Mouse (Mus musculus): ENCODE results near the gene Fam50b.

Fam50b gene

DNA sequence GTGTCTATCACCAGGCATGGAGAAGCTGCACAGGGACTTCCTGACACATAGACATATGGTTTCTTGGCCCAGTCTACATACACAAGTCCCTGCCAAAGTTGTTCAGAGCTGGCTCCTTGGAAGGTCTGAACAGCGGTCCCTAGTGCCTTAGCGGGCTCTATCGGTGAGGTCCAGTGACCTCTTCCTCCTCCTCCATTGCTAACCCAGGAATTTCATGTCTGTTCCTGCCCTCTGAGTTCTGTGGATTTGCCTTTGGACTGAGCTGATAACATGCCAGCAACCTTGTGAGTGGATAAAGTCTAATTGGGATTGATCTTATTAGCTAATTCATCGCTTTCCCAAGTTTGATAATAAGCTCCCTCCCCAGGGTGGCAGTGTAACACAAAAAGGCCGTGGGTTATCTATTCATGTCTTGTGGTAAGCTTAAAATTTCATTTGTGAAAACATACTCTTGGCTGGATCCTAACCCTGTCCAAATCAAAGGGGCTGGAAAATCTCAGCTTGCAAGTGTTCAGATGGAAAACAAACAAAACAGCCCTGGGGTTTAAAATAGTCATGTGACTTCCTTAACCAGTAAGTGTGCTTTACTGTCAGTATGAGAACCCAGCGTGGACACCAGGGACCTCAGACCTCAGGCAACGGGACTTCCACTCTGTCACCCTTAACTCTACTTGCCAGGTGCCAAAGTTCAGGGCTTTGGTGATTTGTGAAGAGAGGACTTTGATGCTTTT is 3.5 kb downstream of the Fam50b start:
- DNase-seq (ENCODE audit: low read depth in 1 of 2, low spot score in 2 of 2): no peak

DNA sequence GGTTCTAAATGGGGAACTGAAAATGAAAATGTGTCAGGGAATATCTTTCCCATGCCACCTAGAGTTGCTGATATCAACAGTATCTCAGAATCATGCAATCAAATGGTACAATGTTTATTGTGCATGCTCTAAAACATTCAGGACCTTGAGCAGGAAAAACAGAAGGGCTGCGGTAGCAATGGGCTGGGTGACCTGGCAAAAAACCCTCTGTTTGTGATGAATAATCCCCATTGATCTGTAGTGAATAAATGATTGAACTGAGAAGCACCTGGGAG is 4.0 kb downstream of the Fam50b start:
- no peak for DNase-seq (ENCODE audit: low read depth in 1 of 2, low spot score in 2 of 2)

DNA sequence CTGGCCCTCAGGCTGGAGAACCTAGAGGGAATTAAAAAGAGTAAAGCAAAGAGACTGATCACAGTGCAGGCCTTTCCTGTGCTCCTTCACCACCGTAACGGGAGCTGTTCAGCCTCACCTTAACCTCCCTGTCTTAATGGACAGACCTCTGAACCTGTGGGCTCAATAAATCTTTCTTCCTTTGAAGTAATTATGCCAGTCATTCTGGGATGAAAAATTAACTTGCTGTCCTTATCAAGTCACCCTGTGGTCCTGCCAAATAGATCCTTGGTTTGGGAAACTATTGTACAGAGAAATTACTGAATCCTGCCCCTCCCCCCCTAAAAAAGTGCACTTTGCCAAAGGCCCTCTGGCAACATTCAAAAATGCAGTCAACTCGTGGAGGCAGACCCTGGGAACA is 4.4 kb downstream of the Fam50b start:
- DNase-seq (ENCODE audit: low read depth in 1 of 2, low spot score in 2 of 2): no peak

DNA sequence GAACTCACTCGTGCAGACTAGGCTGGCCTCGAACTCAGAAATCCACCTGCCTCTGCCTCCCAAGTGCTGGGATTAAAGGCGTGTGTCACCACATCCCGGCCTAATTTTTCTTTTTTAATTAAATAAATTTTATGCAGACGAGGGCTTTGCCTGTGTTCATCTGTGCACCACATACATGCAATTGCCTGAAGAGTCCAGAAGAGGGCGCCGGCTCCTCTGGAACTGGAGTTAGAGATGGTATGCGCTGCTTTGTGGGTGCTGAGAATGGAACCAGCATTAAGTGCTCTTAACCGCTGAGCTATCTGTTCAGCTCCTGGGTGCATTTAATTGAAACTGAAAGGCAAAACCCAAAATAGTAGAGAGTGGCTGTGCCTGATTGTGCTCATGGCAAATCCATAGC is 6.6 kb downstream of the Fam50b start:
- no peak for DNase-seq (ENCODE audit: low read depth in 1 of 2, low spot score in 2 of 2)

DNA sequence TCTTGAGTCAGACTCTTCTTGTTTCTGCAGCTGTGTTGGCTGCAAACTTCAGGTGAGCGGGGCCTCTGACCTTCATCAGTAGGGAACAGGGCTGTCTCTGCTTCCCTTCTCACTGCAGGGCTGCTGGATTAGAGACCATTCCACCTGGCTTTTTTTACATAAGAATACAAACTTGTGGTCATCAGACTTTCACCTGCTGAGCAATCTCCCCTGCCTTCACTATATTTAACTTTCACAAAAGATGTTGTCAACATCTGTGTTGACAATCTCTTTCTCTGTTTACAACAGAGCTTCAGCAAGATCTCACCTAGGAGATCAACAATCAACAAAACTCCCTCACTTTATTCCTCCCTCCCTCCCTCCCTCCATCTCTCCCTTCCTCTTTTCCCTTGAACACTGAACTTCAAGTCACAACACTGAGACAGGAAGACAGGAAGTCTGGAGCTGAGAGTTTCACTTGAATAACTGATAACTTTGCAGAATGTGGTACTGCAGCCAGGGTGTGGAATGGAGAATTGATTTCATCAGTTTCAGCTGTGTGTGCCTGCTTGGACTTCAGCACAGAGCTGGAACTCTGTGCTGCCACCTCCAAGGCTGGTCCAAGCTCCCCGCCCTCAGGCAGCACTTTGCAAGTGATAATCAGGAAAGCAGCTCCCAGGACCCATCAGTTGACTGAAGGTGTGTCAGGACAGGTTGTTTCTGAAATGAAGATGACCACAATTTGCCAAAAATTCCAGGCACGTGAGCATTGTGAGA is 7.3 kb downstream of the Fam50b start:
- no peak for DNase-seq (ENCODE audit: low read depth in 1 of 2, low spot score in 2 of 2)

DNA sequence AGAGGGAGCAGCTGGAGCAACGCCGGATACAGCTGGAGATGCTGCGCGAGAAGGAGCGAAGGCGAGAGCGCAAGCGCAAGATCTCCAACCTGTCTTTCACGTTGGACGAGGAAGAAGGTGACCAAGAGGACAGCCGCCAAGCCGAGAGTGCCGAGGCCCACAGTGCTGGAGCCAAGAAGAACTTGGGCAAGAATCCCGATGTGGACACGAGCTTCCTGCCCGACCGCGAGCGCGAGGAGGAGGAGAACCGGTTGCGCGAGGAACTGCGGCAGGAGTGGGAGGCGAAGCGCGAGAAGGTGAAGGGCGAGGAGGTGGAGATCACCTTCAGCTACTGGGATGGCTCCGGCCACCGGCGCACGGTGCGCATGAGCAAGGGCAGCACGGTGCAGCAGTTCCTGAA is 12.2 kb downstream of the Fam50b start:
- no peak for DNase-seq (ENCODE audit: low read depth in 1 of 2, low spot score in 2 of 2)

DNA sequence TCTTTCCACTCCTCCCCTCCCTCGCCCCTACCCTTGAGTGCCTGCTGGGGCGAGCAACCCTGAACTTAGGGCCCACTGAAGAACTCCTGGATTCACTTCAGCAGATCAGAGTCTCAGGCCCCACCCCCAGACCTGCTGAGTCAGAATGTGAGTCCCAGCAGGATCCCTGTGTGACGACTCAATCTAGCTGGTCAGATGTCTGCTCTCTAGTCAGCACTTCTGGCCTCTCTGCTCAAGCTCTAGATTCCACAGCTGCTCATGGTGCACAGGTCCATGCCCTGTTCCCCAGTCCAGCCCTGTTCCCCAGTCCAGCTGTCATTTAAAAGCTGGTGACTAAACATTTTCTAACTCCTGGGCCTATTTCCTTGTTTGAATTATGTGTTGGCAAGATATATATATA is 13.9 kb downstream of the Fam50b start:
- DNase-seq (ENCODE audit: low read depth in 1 of 2, low spot score in 2 of 2): no peak

DNA sequence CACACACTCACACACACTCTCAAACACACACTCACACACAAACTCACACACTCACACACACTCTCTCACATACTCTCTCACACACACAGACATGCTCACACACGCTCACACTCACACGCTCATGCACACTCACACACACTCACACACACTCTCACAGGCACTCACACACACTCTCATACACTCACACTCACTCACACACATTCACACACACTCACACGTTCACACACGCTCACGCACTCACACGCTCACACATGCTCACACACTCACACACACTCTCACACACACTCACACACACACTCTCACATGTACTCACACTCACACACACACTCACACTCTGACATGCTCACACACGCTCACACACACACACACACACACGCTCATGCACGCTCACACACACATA is 24.6 kb downstream of the Fam50b start:
- DNase-seq (ENCODE audit: low read depth in 1 of 2, low spot score in 2 of 2): no peak

DNA sequence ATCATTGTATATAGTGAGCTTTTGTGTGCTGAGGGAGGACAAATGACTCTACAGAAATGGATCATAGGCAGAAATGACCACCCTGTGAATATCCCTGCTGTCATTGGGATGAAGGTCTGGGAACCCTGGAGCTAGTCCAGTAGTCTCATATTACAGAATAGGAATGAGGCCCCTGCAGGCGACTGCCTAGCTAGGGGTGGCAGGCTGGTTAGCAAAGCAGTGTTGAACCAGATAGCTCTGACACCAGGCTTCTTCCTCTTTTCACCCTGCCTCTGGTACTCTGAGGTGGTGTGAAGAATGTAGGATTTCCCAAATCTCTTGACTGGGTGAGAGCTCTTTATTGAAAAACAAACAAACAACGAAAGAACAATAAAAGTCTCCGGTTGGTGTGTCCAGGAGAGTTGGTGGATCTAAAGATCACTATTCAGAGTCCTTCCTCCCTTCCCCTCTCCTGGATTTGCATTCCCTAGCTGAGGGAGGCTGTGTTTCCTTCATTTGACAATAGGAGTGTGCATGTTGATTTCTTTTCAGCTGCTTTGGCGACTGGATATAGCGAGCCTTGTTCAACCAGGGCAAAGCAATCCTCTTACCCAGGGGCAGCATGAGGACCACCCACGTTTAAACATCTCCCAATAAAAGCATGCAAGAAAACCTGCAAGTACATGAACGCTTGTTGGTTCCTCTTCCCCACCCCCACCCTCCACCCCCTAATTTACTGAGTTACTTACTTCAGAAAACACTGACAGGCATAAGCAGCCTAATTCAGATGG is 26.1 kb downstream of the Fam50b start:
- DNase-seq (ENCODE audit: low read depth in 1 of 2, low spot score in 2 of 2): no peak

DNA sequence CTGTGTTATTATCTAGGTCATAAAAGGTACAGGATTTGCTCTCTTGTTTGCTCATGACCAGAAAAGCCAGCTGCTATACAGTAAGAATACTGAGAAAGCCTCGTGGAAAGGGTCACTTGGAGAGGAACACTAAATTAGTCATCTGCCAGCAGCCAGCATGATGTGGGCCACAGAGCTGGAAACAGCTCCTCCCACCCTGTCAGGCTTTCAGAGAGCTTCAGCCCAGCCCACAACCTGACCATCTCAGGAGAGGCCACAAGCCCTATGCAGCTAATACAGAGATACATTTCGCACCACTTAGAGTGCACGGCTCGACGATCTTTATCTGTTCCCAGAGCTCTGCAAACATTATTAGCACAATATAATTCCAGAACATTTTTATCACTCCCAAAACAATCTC is 27.5 kb downstream of the Fam50b start:
- no peak for DNase-seq (ENCODE audit: low read depth in 1 of 2, low spot score in 2 of 2)

DNA sequence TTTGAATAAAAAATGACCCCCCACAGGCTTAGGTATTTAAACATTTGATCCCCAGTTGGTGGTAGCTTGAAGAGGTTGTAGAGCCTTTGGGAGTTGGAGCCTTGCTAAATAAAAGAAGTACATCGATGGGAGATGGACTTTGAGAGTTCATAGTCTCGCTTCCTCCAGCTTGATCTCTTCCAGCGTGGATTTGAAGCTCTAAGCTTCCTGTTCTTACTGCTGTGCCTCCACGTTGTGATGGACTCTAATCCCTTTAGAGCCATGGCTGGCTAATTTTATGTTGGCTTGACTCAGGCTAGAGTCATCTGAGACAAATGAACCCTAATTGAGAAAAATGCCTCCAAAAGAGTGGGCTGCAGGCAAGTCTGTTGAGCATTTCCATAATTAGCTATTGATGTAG is 28.2 kb downstream of the Fam50b start:
- DNase-seq (ENCODE audit: low read depth in 1 of 2, low spot score in 2 of 2): no peak

DNA sequence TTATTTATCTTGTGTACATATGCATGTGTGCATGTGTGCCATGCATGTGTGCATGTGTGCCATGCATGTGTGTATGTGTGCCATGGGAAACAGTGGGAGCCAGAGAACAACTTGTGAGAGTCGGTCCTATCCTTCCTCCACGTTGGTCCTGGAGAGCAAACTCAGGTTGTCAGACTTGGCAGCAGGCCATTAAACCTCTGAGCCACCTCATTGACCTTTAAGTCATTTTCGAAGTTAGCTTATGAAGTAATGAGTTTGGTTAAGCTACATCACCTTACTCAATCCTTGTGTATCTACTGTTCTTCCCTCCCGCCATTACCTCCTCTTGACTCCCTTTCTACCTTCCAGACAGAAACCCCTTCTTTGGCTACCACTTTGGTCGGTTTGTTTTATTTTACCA is 30.6 kb downstream of the Fam50b start:
- no peak for DNase-seq (ENCODE audit: low read depth in 1 of 2, low spot score in 2 of 2)

DNA sequence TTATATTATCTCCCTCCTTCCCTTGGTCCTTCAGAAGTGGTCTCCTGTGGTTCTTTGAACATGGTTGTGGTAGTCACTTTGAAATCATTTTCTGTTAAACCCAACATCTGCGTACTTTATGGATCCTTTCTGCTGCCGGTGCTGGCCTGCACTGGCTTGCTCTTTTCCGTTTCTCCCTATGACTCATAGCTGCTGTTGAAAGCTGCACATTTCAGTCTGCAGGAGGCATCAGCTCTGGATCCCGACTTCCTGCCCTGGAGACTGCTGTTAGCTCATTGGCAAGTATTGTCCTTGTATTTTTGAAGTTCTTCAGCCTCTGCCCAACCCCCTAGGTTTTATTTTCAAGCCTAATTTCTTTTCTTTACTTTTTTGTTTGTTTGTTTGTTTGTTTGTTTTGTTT is 31.9 kb downstream of the Fam50b start:
- no peak for DNase-seq (ENCODE audit: low read depth in 1 of 2, low spot score in 2 of 2)

DNA sequence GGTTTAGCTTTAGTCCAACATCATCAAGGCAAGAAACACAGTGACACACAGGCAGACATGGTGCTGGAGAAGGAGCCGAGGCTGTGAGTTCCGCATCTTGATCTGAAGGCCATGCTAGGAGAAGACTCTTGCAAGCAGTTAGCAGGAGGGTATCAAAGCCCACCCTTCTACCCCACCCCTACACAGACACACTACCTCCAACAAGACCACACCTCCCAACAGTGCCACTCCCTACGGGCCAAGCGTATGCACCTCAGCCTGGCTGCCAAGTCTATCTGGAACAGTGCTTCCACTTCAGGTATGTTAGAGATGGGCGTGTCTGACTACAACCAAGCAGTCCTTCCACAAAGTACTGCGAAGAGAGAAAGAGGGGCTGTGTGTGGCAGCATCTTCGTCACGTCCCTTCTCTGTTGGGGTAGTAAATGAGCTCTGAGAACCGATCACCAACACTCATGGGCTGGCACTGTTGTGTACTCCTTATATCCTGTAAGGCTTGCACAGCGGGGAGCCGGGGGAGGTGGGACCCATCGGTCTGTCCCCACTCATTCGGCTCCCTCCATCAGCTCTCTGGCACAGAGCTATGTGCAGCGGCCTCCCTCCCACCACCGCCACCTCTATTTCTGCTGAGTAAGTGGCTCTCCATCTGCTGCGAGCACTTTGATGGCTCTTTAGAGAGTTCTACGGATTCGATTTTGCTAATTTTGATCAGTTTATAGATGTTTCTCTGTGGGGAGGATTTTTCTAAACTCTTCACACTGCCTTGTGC is 33.1 kb downstream of the Fam50b start:
- DNase-seq (ENCODE audit: low read depth in 1 of 2, low spot score in 2 of 2): no peak

DNA sequence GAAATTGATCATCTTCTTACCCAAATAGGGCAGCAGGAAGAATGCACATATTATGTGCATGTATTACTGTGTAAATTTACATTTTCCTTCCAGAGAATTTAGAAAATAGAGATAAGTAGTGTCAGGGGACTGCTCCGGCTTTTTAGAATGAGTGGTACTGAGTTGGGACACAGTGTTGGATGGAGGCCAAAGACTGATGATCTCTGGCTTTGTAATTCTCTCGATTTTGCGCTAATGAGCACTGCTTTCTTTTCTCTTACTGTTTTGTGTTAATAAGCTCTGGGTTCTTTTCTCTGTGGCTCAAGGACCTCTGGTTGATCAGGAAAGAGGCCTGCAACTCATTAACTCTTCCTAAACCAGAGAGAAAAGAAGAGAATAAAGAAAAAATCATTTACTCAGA is 42.1 kb downstream of the Fam50b start:
- DNase-seq (ENCODE audit: low read depth in 1 of 2, low spot score in 2 of 2): no peak

DNA sequence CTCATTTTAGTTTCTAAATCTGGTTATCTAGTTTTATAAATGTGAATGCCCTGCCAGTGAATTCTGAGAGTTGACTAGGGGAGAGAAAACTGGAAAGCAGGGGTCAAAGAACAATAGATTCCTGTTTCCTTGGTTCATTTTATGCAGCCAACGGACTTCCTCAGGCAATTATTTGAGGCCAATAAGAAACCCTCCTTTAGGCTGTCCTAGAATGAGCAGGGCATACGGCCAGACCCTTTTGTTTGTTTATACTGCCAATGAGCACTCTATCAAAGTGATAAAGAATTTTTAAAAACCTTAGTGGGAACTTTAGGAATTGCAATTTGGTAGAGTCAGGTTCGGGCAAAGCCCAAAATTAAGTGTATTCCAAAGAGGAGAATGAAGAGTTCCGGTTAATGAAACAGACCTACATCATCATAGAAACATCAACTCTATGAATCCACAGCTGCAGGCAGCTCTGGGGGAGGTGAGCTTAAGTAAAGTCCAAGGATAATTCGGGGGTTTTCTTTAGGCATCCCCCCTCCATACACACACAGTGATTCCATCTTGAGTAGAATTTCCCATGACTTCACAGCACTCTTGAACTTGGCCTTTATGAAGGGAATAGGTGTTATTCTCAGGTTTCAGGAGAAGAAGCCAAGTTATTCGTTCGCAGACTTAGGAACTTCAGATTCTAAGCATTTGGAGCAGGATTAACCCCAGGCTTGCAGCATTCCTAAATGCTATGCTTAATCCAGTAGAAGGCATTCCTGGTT is 46.4 kb downstream of the Fam50b start:
- DNase-seq (ENCODE audit: low read depth in 1 of 2, low spot score in 2 of 2): no peak

DNA sequence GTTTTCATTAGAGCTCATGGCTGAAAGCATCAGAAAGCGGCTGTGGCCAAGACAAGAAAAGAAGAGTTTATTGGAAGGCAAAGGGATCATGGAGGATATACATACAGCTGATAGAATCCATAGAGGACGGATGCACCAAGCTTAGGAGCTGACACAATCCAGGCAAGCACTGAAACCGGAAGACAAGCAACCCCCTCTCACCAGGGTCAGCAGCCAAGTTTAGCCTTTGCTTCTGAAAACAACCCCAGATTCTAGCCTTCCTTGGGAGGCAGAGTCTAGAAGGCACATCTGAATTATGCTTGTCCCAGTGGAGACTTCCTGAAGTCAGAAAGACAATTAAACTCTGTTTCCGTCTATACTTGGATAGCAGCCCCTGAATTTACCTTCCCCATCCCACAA is 47.0 kb downstream of the Fam50b start:
- no peak for DNase-seq (ENCODE audit: low read depth in 1 of 2, low spot score in 2 of 2)

DNA sequence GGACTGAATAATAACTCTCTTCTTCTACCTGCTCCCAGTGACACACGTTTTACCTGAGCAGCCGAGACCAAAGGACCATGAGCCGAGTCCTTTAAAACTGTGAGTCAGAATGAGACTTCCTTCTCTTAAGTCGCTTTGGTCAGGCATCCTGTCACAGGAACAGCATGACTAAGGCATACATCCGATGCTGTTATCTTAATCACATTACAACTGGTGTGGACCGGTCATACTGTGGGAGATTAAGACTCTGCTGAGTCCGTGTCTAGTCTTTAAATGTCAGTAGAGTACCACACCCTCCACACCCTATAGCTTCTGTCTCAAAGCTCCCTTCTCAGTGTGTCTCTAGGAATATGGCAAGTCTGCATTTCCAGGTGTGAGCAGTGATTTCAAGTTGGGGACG is 50.2 kb downstream of the Fam50b start:
- no peak for DNase-seq (ENCODE audit: low read depth in 1 of 2, low spot score in 2 of 2)

DNA sequence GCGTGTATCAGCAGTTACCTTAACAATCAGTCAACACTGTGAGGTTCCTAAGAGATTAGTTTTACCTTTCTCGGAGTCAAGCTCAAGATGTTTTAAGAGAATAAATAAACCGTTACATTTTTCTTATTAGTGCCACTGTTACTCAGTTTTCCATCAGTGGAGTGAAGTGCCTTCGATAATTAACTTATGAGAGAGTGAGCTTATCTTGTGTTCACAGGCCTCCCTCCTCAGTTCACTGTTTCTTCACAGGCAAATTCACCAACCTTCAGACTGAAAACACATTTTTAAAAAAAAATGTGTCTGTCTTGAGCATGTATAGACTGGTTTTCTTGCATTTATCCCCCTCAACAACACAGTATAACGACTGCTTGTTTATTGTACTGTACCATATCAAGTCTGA is 52.0 kb downstream of the Fam50b start:
- no peak for DNase-seq (ENCODE audit: low read depth in 1 of 2, low spot score in 2 of 2)

DNA sequence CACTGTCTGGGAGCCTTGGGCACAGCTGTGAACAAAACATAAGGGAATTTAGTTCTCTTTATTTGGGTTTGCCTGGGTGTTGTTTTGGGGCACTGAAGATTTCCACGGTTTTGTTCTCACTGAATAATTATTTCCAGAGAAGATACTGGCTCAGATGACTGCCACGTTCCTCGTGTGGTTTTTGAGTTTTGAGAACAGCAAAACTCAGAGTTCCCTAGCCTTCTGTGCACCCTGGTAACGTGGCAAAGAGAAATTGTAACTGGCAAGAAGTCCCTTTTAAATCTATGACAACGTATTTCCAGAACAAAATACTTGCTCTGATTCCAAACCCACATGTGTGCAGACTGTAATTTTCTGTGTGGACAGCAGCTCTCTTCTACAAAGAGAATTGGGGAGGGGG is 52.9 kb downstream of the Fam50b start:
- DNase-seq (ENCODE audit: low read depth in 1 of 2, low spot score in 2 of 2): no peak

Measured in monocyte, adult 2 months (primary cell).